Mouse (Mus musculus) inflammation-experienced regulatory T-cells, adult 6 months (primary cell): Measurements from ENCODE around the gene Cpne7. TPM values are rescaled to one million over a fixed set of nuclear protein-coding genes. Genes with fewer than 3 reads are reported as not detected.

Source experiments
- ATAC-seq: one replicate; pipeline ENCODE4 v1.8.0; 2017
- polyA plus RNA-seq, 3 experiments: library from polyadenylated mRNA; unstranded; fragments of 100-300 nt; shearing (Covaris generic); gene quantifications; one replicate each; pipeline ENCODE4 v1.2.1; 2017

Cpne7 gene
- polyA plus RNA-seq, 3 experiments from 2014 or later = 1.2 to 13.6 (median 6.6) TPM

DNA sequence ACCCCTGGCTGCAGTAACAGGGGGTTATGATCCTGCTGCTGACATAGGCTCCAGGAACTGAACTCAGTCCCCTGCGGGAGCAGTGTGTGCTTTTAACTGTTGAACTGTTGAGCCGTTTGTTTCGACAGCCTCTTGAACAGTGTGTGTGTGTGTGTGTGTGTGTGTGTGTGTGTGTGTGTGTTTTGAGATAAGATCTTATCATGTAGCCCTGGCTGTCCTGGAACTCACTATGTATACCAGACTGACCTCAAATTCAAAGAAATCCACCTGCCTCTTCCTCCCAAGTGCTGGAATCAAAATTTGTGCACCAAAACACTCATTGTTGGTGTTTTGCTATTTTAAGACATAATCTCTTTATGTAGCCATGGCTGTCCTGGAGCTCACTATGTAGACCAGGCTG lies 2.5 kb upstream of the Cpne7 start:
- no peak for ATAC-seq

DNA sequence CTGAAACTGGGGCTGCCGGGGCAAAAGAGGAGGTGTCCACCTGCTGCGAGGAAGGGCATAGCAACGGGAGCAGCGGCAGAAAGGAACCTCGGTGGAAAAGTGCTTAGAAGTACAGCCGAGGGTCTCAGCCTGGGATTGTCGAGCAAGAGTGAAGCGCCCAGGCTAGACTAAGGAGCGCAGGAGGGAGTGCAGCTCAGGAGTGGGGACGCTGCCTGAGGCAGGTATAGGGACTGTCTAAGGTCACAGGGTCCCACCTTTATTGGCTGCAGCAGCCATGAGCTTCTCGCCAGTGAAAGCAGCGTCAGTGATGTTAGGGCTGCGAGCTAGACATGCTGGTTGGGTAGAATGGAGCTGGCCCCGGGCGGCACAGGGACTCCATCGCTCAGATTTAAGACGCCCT lies 570 bp downstream of the Cpne7 start:
- no peak for ATAC-seq

DNA sequence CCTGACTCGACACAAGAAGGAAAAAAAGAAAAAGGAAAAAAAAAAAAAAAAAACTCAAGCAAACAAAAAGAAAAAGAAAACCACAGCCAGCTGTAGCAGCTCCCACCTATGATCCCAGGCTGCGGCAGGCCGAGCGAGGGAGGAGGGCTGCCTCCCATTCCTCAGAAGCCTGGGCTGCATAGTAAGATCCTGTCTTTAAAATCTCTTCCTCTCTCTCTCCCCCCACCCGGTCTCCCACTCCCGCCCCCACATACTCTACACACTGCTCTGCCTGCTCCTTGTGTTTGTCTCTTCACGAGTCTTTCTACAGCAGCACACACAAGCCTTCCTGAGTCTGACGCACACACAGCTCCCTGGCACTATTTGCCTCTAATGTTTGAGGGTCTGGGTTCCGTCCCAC lies 4.9 kb downstream of the Cpne7 start:
- no peak for ATAC-seq

DNA sequence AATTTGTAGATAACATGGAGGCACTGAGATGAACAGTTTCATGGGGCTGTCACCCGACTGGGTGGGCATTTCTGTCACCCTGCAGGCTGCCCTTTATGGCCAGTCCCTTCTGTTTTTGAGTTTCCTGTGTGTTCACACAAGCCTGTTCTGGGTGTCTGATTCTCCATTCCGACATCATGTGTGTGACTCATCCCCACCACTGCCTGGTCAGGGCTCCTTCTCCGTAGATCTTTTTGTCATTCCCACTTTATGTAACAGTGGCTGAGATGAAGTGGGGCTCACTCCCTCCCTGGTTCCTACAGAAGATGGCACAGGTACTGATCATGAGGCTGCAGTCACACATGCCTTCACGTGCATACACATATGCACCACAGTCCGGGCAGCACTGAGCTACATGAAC lies 5.5 kb downstream of the Cpne7 start:
- no peak for ATAC-seq

DNA sequence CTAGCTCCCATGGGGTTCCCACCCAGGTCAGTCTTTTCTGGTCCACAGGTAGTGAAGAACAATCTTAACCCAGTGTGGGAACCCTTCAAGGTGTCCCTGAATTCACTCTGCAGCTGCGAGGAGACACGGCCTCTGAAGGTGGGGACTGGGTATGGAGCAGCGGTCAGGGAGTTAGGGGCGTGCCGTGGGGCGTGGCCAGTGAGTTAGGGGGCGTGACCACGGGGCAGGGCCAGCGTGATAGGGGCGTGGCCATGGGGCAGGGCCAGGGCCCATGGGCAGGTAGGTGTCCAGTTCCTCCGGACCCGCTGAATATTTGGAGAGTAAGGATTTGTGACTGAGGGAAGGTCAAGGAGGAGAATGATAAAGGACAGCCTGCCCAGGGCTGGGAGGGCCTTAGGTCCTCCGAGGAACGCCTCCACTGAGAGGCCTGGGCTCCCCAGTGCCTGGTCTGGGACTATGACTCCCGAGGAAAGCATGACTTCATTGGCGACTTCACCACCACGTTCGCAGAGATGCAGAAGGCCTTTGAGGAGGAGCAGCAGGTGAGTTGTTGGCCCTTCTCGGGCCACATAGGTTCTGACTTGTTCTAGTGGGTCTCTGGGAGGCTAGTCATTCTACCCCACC lies 9.1 kb downstream of the Cpne7 start:
- ATAC-seq = no peak

DNA sequence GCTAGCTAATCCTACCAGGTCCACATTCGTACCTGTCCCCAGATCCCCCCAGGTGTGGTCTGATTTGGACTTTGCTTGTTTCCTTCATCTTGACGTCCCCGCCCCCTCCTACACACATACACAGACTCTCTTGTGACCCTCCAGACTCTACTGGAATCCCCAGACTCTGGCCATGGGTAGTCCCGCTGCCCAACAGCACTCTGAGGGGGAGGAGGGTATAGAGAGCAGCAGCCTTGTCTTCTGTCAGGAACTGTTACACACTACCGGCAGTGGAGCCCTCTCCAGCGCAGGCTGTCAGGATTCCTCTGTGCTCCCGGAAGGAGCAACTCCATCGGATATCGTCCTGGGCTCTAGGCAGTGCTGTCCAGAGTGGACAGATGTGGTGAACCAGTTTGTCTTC lies 13.9 kb downstream of the Cpne7 start:
- no peak for ATAC-seq

DNA sequence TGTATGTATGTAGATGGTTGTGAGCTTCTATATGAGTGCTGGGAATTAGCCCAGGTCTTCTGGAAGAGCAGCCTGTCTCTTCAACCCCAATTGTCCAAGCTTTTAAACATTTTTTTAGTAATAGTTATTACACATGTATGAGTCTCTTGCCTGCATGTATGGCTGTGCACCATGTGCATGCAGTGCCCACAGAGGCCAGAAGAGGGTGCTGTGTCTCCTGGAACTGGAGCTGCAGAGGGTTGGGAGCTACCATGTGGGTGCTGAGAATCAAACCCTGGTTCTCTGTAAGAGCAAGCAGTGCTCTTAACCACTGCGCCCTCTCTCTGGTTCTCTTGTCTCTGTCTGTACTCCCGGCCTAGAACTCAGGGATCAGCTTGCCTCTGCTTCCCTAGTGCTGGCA lies 15.8 kb downstream of the Cpne7 start:
- ATAC-seq = no peak

DNA sequence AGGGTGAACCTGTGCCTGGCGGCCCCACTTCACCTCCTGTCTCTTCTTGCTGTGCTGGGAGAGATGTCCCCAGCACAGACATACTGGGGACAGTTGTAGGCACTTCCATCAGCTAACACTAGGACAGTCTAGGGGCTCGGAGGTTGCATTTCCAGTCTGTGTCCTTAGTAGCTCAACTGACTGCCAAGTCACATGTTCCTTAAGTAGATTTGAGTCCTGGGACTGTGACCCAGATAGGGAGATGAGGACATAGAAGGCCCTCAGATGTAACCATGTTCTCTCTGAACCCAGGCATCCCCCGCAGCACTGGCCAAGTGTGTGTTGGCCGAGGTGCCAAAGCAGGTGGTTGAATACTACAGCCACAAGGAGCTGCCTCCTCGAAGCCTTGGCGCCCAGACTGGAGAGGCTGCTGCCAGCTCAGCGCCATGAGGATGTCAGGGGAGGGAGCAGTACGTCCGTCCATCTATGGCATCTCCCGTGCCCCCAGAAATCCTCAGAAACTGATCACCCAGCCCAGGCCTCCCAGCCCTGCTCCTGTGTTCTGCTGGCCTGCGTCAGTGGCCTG lies 17.1 kb downstream of the Cpne7 start:
- ATAC-seq = no peak

DNA sequence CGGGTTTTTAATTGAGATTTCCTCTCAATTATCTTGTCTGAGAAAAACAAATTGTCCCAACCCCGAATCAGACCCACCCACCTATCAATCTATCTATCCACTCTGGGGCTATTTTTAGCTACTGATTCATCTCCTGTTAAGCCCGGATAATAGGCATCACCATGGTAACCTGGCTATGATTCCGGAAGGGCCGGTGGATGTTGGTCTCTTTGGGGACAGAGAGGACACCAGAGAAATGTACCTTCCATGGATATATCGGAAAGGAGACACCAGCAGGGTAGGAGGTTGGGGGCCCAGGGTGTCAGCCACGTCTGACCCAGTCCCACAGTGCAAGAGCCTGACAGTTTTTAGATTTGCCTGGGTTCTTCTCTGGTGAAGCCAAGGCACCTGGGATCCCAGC lies 18.2 kb downstream of the Cpne7 start:
- no peak for ATAC-seq

DNA sequence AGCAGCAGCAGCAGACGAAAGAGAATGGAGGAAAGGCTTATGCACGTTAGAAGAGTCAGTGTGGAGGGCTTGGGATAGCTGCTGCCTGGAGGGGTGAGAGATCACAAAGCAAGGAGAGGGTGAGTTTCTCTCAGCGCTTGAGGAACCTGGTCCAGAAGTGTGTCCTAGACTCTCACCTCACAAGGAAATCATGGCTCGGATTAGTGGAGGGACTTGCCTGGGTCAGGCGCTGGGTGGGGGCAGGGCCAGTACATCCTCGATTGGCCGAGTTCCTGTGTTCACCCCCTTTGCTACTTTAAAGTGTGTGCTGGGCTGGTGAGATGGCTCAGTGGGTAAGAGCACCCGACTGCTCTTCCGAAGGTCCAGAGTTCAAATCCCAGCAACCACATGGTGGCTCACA lies 18.6 kb downstream of the Cpne7 start:
- ATAC-seq = no peak

DNA sequence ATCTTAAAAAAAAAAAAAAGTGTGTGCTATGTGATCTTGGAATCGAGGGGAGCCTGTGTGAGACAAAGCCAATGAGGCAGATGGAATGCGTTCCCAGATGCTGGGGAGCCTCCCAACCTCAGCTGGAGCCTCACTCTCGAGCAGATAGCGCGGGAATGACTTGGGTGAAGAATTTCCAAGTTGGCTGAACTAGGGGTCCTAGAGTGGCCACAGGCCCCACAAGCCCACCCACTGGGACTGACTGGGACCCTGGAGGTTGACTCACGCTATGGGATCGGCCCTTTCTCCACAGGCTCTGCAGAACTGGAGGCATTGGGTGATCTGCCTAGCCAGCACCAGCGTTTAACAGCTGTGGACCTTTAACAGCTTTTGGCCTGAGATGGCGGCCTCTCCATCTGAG lies 19.1 kb downstream of the Cpne7 start:
- ATAC-seq = no peak

DNA sequence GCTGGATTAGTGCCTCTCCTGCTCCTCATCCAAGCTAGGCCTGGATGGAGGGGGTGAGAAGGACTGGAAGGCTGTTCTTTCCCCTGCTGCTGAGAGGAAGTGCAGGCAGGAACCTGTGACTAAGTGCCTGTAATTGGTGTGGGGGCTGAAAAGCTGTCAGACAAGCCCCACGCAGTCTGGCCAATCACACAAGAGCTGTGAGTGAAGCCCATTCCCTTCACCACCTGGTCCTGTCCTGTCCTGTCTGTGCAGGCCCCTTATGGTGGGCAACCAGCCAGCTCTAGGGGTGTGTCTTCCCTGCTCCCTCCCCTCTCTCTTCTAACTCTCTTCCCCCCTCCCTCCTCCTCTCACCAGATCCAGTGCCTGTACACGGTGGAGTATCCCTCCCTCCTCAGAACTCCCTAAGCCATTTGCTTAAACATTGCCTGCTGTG lies 20.5 kb downstream of the Cpne7 start:
- no peak for ATAC-seq

DNA sequence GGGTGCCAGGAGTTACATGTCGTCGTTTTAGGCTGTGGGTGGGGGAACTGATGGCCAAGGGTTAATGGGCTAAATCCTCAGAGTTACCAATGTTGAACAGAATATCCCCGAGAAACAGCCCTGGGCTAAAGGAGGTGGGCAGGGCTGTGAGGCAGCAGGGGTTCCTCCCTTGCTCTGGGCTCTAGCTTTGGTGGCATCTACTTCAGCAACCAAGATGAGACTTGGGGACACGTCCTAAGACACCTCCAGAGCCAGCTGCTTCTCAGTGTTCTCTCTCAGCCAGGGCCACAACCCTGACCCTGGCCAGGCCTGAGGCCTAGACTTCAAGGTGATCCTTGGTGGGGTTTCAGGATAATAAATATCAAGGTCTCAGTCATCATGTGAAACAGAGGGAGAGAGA lies 21.6 kb downstream of the Cpne7 start:
- no peak for ATAC-seq

DNA sequence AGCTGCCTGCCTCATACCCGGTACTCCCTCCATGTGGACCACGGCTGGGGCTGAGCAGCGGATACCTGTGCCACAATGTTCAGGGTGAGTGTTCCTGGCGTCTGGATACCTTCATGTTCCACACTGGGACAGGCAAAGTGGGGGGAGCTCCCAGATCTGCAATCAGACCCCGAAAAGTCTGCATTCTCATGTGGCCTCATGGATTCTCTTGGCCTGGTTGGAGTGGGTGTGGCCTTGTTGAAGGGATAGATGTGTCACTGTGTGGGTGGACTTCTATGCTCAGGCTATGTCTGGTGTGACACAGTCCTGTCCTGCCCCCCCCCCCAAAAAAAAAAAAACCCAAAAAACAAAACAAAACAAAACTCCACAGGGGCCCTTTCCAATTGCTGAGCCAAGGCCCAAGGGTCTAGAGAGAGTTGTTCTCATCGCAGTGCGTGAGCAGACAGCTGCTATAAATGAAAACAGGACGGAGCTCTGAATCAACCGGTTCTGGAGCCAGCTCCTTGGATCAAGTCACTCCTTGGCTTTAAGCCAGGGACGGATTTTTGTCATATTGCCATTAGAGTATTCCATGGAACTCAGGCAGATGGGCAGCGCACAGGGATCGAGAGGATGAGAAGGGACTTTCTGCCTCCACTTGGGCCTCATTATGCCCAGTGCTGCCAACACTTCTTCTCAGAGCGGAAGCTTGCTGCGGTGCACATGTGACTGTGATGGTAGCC lies 24.7 kb downstream of the Cpne7 start:
- no peak for ATAC-seq

DNA sequence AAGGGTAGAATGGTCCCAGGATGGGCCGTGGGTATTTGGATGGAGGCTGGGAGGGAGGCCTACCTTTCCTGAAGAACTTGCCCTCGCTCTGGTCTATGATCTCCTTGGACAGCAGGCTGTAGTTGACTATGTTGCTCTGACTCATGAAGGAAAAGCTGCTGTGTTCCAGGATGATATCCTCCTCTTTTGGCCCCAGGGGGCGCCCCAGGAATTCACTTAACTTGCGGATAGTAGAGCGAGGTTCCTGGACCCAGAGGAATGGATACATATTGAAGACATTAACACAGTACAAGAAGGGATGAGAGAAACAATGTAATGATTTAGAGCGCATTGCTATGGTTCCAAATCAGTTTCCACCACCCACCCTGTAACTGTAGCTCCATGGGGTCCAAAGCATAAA lies 28.1 kb downstream of the Cpne7 start:
- no peak for ATAC-seq

DNA sequence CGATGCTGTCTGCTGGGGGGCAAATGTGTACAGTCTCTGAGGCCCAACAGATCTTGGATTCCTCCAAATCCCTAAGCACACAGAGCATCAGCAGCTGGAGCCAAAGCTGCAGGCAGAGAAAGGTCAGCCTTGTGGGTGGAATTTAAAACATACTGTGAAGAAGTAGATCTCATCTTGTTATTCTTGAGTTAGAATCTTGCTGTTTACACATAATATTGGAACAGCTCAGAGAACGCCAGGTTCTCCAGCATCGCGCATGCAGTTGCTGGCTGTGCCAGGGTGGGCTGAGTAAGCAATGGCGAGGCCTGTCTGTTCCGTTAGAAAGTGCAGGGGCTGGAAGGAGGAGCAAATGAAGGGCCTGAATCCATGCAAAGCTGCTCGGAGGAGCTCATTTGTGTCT lies 29.2 kb downstream of the Cpne7 start:
- no peak for ATAC-seq

DNA sequence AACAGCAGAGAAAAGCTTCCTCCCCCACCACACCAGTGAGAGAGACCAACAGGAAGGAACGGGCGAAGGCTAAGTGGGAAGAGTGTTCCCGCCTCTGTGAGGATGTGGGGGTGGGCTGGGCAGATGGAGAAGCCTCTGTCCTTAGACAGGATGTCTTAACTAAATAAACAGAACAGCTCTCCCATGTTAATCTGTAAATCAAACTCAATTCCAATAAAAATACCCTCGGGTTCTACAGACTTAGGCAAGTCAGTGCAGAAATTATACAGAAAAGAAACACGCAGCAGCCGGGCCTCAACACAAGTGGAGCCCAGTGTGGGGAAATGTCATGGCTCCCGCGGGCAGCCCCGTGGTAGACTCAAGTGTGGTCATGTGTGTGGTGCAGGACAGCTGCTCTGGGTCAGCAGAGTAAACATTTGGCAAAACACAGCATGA lies 33.6 kb downstream of the Cpne7 start:
- ATAC-seq = no peak

DNA sequence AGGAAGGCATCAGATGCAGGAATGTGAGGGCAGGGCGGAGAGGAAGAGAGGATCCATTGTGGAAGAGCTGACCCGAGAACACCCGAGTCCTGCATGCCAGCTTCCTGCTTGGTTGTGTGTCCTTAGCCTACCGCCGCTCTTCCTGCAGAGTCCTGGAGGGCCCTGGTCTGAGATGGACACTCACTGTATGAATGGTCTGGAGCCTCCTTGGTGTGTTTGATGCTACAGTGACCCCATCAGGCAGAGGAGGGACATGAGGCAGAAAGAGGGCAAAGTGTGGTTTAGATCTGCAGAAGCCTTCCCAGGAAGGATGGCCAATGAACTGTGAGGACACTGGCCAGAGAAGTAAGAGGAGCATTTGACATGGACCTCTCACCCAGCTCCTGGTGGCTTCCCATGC lies 38.0 kb downstream of the Cpne7 start:
- no peak for ATAC-seq

DNA sequence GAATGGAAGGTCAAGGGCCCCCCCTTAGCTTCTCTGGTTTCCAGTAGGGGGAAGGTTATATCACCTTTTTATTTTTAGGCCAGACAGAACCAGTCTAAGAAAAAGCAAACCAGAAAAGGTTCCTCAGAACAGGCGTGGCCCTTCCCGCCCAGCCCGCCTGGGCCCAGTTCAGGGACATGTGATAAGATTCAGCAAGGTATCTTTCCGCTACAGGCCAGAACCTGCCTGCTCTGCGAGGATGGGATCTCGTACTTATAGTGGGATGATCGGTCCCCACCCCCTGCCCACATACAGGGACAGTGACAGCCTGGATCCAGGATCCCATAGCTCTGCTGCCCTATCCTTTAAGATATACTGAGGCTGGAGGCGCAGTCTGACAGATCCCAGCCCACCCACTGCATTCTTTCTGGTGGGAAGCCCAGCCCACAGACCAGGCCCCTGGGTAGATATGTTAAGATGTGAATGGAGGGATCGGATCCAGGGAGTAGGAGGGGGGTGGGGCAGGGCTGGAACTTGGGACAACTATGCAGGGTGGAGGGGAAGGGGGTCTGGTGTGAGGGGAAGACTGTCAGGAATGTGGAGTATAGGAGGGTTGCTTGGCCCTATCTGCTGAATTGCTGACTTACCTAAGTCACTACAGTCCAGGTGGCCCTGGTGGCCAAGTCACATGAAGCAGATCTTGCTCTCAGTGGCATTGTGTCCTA lies 39.0 kb downstream of the Cpne7 start:
- no peak for ATAC-seq

DNA sequence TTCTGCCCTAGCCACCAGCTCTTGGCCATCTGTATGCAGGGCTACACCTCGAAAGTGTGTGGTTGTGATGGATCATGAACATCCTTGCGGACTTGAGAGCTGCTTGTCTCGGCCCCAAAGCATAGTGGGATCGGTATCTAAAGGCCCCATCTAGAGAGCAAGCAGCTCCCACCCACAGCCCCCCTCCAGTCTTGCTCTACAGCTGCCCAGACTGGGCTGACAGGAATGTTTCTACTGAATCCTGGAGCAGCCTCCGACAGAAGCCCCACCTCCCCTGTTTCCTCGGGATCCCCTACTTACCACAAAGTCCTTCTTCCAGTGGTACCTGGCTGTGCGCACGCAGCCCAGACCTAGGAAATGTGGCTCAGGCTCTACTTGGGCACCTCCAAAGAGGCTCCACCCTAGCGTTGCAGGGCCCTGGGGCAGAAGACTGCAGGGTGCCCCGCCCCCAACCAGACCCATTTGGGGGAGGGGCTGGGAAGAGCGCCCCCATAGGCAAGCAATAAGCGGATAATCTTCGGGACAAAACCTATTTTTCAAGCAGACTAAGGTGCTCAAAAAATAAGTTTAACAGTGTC lies 40.8 kb downstream of the Cpne7 start, which contains the start of gene Sult5a1:
Sult5a1 (minus strand) TSS at position 428 of the 578 bp plus-strand sequence.
- ATAC-seq = no peak

DNA sequence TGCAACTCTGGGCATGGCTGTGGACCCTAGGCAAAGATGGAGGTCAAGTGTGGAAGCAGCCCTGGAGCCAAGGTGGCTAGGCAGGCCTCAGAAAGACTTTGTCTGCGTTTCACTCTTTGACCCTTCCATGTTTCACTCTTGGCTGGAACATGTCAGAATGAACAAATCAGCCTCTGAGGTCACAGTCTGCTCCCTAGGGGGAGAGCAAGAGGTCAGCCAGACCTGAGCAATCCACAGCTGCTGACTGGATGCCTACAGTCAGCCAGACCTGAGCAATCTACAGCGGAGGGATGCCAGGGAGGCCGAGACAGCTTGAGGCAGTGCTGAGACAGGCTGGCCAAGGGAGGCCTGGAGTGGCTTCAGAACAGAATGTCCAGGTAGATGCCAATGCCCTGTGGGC lies 64.2 kb downstream of the Cpne7 start:
- ATAC-seq = no peak
